Mouse (Mus musculus): ENCODE data around the gene Rai14.

The Rai14 gene

DNA sequence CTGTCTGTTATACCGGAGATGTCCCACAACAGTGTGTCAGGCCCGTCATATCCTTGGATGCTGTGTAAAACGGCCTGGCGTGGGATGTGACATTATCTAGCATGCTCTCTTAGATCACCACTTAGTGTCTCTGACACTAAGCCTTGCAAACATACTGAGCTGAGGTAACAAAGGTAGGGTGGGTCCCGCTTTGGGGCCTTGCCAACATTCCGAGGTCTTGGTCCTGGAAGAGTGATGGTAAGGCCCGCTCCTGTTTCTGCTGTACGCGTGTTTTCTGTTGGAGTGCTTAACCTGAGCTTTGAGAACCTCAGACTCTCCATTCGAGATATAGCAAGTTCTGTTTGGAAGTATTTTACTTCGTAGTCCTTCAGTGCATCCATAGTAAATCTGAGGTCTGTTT, 5.8 kb upstream of the Rai14 start:
- DNase-seq: no peak

DNA sequence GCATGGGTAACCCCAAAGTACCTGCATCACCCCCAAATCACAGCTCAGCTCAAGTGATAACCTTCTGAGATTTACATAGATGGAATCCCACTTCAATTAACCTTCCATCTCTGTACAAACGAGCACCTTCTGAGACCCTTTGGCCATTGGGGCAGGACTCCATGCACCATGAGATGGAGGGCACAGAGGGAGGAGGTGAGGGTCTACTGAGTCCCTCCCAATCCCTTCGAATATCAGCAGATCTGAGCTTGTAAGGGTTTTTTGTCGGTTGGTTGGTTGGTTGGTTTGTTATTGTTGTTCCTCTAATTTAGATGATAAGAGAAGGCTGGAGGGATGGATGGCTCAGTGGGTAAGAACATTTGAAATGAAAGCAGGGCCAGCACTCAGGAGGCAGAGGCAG, 5.1 kb upstream of the Rai14 start:
- no peak for DNase-seq

DNA sequence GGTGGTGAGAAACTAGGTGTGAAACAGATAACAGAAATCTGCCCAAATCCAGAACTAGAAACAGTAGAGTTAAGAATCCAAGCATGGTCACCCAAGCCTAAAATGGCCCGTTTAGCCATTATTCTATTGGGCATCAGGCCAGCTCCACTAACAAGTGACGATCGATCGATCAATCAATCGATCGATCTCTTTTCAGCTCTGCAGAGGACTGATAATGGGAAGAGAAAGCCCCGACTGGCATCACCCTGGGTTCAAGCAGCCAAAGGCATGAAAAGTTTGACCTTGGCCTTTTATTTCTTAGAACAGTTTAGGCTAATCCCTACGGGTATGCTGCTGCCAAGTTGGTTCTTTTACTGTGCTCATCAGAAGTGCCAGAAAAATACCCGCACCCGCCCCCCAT, 4.3 kb upstream of the Rai14 start:
- DNase-seq: no peak

- no peak for DNase-seq
These were observed 2.9 kb upstream of the Rai14 start for GRCm38 (mm10) chr15:10717284-10717683.

DNA sequence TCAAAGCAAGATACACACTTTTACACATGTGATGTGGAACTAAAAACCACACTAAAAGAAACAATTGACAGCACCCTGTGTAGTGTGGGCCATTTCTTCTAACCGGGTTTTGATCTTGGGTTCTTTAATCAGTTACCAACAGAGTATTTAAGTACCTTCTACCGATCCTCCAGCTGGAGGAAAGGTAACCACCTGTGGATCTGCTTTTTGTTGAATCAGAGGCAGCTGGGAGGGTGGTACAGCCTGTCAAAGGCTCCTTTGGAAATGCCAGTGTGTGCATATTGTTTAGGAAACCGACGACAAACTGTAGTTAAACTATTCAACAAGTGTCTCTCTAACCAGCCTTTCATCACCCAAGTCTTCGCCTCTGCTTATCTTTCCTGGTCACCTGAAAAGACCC, 1.5 kb upstream of the Rai14 start:
- DNase-seq: no peak

GRCm38 (mm10) chr15:10715139-10715505, 698 bp upstream of the Rai14 start:
- no peak for DNase-seq

DNA sequence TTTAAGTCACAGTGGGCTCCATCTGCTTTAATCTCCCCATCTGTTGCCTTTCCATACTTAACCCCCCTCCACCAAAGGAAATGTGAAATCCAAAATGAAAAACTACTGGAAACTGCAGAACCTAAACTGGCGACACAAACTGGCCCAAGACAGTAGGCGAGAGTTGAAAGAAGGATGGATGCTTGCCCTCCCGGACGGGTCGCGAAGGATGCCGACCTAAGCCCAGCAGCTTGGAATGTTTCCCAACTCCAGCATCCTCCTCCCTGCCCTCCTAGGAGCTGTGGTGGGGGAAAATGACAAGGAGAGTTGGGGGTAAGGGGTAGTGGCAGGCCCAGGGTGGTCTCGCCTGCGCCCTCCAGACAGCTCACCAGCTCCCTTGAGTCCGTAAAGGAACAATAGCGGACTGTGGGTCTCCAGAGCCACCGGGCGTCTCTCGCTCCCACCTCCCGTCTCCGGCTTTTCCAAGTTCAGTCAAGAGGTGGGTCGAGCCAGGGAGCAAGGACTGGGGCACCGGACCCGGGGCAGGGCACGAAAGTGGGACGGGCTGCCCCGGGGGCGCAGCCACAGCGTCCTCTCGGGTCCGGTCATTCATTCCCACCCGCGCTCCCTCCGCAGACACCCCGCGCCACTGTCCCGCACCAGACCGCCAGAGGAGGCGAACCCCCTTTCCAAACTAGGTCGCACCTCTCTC, 653 bp downstream of the Rai14 start:
- peak; percentile 4 to 7 for DNase-seq

DNA sequence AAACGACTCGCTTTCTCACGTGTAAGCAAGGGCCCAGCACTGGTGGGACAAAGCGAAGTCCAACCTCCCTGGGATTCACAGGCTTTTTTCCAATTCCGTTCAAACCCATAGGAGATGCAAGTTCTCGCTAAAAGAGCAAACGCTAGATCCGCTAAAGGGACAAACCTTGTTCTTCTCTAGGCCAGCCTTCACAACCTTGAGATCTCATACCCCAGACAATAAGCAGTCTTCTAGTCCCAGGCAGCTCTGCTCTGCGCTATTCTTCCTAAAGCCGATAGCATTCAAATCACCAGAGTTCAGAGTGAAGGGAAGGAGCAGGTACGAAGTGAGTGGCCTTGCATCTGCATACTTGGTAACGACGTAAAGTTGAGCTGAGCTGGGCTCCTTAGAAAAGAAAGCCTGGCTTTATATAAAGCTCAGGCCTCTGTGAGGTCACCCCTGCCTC, 1.2 kb downstream of the Rai14 start:
- no peak for DNase-seq

- no peak for DNase-seq
These were observed 2.1 kb downstream of the Rai14 start for GRCm38 (mm10) chr15:10712288-10712687.

GRCm38 (mm10) chr15:10711231-10711630, 3.2 kb downstream of the Rai14 start:
- DNase-seq: no peak

GRCm38 (mm10) chr15:10708591-10709272, 5.7 kb downstream of the Rai14 start:
- no peak for DNase-seq

DNA sequence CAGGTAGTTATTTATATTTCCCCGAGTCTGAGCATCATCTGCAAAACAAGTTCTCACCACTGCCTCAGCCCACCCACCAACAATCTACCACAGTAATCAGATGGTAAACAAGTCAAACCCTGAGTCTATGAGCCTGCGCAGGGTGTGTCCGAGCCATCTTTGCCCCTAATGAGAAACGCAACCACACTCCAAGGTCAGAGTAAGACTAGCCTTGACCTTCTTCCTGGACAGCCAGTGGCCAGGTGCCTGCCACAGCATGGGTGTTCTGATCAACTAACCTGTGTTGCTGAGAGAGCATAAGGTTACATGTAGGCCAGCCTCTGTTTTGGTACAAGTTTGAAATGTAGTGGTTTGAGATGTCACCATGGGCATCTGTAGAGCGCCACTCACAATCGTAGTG, 7.3 kb downstream of the Rai14 start:
- no peak for DNase-seq

- no peak for DNase-seq
These were observed 8.0 kb downstream of the Rai14 start for GRCm38 (mm10) chr15:10706414-10706813.

DNA sequence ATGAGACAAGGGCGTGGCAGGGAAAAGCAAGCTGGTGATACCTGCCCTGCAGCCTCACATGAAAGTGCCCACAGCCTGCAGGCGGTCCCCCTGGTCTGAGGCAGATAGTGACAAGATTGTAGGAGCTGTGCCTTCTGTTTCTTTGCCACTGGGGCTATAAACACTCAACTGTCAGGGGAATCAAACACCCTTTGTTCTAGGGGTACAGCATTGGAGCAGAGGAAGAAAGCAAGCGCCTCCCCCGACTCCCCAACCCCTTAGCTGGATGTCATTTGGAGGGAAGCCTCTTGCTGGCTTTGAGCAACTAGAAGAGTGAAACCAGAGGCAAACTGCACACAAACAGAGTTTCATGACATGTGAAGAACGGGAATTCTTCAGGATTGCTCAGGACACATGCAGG, 8.7 kb downstream of the Rai14 start:
- no peak for DNase-seq

DNA sequence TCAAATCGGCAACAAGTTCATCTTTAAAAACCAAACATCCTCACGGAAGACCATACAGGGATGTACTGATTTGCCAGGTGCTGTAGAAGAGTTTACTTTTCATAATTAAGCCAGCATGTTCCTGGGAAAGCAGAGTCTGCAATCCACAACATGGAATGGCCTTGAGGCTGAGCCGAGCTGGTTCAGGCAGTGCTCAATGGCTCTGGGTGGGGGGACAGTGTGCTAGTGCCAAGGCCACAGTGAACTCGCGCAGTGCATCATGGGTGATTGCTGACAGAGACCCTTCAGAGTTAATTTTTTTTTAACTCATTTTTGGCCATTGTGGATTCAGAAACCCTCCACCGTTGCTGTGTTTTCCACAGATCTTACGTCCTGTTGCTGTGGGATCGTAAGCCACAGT, 10.1 kb downstream of the Rai14 start:
- no peak for DNase-seq

DNA sequence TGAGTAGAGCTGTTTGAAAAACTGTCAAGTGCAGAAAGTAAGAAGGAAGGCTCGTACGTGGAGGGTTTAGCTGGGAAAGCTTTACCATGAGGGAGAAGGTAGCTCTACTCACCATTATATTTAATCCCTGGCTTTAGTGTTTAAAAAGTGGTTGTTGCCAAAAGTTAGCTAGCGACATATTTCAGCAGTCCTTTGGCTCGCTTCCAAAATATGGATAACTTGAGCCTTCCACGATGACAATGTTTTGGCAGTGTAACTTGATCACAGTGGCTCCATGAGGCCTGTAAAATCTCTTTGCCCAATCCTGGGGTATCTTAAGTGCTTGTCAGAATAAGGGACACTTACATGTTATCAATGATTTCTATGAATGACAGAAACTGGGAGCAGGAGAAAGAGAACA, 12.9 kb downstream of the Rai14 start:
- no peak for DNase-seq

GRCm38 (mm10) chr15:10700891-10701466, 13.4 kb downstream of the Rai14 start:
- no peak for DNase-seq

DNA sequence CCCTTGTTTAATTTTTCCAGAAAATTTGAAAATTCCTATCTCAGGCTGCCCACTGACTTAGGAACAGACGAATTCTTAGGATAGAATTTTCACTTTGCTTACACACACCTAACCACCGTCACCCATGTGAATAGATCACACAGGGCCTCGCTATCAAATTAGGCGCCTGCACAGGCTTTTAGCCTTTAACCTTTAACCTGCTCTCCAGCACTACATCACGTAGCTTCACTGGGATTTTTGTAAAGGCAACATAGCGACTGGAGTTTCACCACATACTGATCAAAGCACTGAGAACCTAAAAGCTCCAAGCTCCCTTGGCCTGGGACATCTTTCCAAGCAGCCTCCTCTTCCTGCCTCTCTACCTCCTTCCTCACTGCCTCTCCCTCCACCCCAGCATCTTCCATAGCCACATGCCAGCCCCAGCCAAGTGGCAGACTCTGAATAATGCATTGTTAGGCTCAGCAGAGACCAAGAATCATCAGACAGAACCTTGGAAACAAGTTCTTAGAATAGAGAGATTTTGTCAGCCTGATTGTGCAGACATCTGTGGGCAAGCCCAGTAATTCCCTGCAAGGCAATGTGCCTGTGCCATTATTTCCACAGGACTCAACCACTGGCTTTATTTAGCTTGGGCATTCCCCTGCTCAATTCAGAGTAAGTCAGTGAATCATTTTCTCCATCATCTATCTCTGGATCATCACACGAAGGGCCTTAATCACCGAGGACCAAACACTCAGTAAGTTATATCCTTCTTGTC, 17.8 kb downstream of the Rai14 start:
- DNase-seq: no peak

DNA sequence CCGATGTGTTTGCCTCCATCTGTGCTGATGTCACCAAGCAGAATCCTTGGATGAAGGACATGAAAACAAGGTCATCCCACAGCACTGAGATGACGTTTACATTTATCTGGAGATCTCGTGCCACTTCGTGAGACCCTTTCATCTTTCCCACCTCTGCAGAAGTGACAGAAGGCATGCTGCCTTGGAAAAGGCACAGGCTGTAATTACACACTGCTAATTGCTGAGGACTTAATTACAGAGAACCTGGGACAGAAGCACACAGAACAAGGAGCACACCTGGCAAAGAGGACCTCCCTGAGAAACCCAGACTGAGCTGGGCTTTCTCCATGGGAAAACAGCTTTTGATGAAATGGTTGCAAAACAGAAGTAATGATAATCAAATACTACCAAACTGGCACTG, 21.8 kb downstream of the Rai14 start:
- no peak for DNase-seq

DNA sequence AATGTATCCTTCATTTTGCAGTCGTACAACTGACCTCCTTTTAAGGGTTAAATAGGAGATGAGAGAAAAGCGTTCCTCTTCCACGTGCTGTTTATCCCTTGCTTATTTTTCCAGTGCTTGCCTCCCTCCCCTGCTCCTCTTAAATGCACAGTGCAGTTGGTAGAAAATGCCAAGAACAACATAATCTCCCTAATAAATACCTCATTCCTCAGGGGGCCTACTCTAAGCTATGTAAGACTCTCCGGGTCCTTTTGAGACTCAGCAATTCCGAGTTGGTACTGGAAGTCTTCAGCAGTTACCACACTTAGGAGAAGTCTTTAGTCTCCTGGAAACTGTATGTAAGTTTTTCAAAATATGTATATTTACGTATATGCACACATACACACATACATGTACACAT, 22.9 kb downstream of the Rai14 start:
- DNase-seq: no peak

DNA sequence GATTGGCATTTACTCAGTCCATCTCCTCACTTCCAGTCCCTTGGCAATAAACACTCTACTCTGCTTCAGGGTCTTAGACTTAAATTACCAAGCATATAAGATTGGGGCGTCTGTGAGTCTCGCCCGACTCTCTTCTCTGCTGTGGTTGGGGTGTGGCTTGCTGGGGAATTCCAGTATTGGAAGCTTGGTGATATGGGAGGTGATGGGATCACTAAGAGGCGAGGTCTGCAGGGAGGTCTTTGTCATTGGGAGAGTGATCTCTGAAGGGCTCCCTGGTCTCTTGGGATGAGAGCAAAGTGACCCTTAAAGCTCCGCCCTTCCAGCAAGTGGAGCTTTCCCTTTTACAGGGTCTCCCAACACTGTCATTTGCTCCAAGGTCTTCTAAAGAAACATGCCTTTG, 23.5 kb downstream of the Rai14 start:
- DNase-seq: no peak

DNA sequence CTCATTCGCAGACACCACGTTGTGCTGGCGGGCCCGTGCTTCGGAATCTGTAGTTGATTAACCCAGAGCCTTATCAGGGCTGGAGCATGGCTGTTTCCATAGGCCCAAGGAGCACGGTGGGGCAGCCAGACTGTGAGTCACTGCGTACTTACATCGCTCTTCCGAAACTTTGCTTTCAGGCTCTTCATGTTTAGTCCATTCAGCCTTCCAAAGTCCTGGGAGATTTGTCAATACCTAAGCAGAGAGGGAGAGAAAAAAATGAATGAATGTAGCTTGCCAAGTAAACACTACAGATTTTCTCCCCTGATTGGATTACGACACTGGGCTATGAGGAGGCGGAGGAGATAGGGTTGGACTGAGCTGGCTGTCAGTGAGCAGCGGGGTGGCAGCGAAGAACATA, 24.2 kb downstream of the Rai14 start:
- no peak for DNase-seq

DNA sequence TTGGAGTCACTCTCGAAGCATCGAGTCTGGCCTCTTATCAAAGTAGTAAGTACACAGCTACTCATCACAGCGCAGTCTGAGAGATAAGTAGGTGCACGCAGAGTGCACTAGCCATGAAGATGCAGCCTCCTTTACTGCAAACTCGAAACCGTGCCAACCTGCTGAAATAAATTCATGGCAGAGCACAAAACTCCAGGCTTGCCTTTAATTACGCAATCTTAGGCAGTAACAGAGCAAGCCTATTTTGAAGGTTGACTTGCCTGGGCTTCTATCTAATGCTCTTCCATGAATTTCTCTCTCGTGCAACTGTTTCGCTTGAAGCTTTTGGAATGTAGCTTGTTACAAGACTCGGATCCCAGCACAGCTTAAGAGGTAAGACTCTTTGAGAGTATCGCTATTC, 25.1 kb downstream of the Rai14 start:
- no peak for DNase-seq

DNA sequence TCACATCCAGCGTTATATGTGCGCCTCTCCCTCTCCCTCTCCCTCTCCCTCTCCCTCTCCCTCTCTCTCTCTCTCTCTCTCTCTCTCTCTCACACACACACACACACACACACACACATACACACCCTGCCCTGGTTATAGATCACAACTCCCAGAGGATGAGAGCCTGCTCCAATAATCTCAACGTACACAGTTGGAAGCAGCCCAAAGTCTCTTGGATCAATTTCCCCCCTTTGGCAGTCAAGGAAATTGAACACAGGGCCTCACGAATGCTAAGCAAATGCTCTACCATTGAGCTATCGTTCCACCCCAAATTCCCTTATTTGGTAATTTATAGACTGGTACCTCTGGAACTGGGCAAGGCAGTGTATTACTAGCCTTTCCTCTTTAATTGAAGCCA, 25.7 kb downstream of the Rai14 start:
- no peak for DNase-seq
